ENCODE assay signal across 19 mouse cellular contexts in genomic region chr12:55442245-55442644, GRCm38 (mm10). TPM values are rescaled to one million over a fixed set of nuclear protein-coding genes. Genes with fewer than 3 reads are reported as not detected.
A peak's percentile ranks its signal among the peaks of the same experiment; 100 is the strongest.
DNase-seq lines count a peak whose midpoint lies in the region; ATAC-seq lines count a peak whose summit lies in the region.
"Had no signal": no experiment of that assay in that cellular context is flagged by ENCODE, and none has a peak within 500 bp of the region (broad histone marks: within the 10 kb centered on the region; RNA-seq: fewer than 3 reads in every experiment).

No protein-coding gene starts in this region.

- DNase-seq in heart, postnatal 14 days: no peak
- no peak for DNase-seq in lung, postnatal 25 days (ENCODE audit: low spot score)
- DNase-seq in thymus, postnatal 0 days (ENCODE audit: low spot score): no peak
- DNase-seq: adrenal gland, adult 8-10 months; adrenal gland, postnatal 36 days; cerebellum, adult 2 months; cerebellum, postnatal 10 days; forebrain, postnatal 0 days; gastrocnemius, postnatal 36 days; heart, adult 11 months; heart, postnatal 36 days had no signal

- intact Hi-C loops in heart, postnatal 14 days (cut with DNase I): loop anchor here (5.0 kb wide), 1 partner anchor 45 kb away; no protein-coding TSS in a partner anchor

- peak overlapping the region; percentile 82; the same call in 1 of the 2 replicates for H3K27ac ChIP-seq in heart, embryonic 15.5 days
- H3K27ac ChIP-seq in lung, embryonic 15.5 days: peak overlapping the region; percentile 79; the same call in 1 of the 2 replicates
- H3K27ac ChIP-seq in embryonic facial prominence, embryonic 15.5 days (replicated peaks): peak overlapping the region; percentile 83; the same call in 1 of the 2 replicates
- peak overlapping the region; percentile 77; the same call in 1 of the 2 replicates for H3K27ac ChIP-seq in stomach, embryonic 15.5 days
- H3K27ac ChIP-seq: forebrain, embryonic 12.5 days; heart, embryonic 10.5 days had no signal

- peaks cover 60% of the 10 kb centered on the region for H3K4me1 ChIP-seq in heart, embryonic 15.5 days (replicated peaks)
- H3K4me1 ChIP-seq in lung, embryonic 15.5 days: peaks cover 48% of the 10 kb centered on the region
- H3K4me1 ChIP-seq in embryonic facial prominence, embryonic 15.5 days: peaks cover 65% of the 10 kb centered on the region
- H3K4me1 ChIP-seq in stomach, embryonic 15.5 days: peaks cover 35% of the 10 kb centered on the region

- no peak for ATAC-seq in heart, embryonic 15.5 days (replicated peaks; ENCODE audit: insufficient number of reproducible peaks, insufficient read depth, low FRiP score, low read depth)
- ATAC-seq in lung, embryonic 15.5 days (ENCODE audit: borderline replicate concordance, extremely low read depth, low FRiP score, low TSS enrichment): no peak
- no peak for ATAC-seq in embryonic facial prominence, embryonic 15.5 days (ENCODE audit: insufficient number of reproducible peaks, low FRiP score, low TSS enrichment, low read depth)
- no peak for ATAC-seq in stomach, embryonic 15.5 days (ENCODE audit: insufficient read depth, low FRiP score, low read depth)
- ATAC-seq: forebrain, postnatal 0 days had no signal

- 86% methylated on average over 1 of the region's 1 CpGs for WGBS in heart, embryonic 15.5 days
- 91% methylated on average over 1 of the region's 1 CpGs for WGBS in lung, embryonic 15.5 days
- WGBS in embryonic facial prominence, embryonic 15.5 days: 93% methylated on average over 1 of the region's 1 CpGs
- 83% methylated on average over 1 of the region's 1 CpGs for WGBS in stomach, embryonic 15.5 days

- no peaks in the 10 kb centered on the region for H3K9me3 ChIP-seq in heart, embryonic 15.5 days (replicated peaks)
- no peaks in the 10 kb centered on the region for H3K9me3 ChIP-seq in lung, embryonic 15.5 days
- no peaks in the 10 kb centered on the region for H3K9me3 ChIP-seq in embryonic facial prominence, embryonic 15.5 days (replicated peaks)
- no peaks in the 10 kb centered on the region for H3K9me3 ChIP-seq in stomach, embryonic 15.5 days
- H3K9me3 ChIP-seq: forebrain, embryonic 12.5 days; G1E; heart, embryonic 10.5 days; hindbrain, embryonic 15.5 days had no signal

- H3K4me2 ChIP-seq in heart, embryonic 15.5 days: no peak overlapping the region
- no peak overlapping the region for H3K4me2 ChIP-seq in lung, embryonic 15.5 days
- no peak overlapping the region for H3K4me2 ChIP-seq in embryonic facial prominence, embryonic 15.5 days (replicated peaks)
- H3K4me2 ChIP-seq in stomach, embryonic 15.5 days: no peak overlapping the region
- H3K4me2 ChIP-seq: forebrain, embryonic 12.5 days; hindbrain, embryonic 15.5 days had no signal

- H3K4me3 ChIP-seq in heart, embryonic 15.5 days: no peak overlapping the region
- no peak overlapping the region for H3K4me3 ChIP-seq in lung, embryonic 15.5 days
- H3K4me3 ChIP-seq in embryonic facial prominence, embryonic 15.5 days (replicated peaks): no peak overlapping the region
- H3K4me3 ChIP-seq in stomach, embryonic 15.5 days (replicated peaks): no peak overlapping the region
- H3K4me3 ChIP-seq: forebrain, embryonic 12.5 days; heart, embryonic 10.5 days; hindbrain, embryonic 15.5 days had no signal

- H3K27me3 ChIP-seq in heart, embryonic 15.5 days: no peaks in the 10 kb centered on the region
- H3K27me3 ChIP-seq in lung, embryonic 15.5 days: no peaks in the 10 kb centered on the region
- no peaks in the 10 kb centered on the region for H3K27me3 ChIP-seq in embryonic facial prominence, embryonic 15.5 days
- no peaks in the 10 kb centered on the region for H3K27me3 ChIP-seq in stomach, embryonic 15.5 days (replicated peaks)
- H3K27me3 ChIP-seq: forebrain, embryonic 12.5 days; hindbrain, embryonic 15.5 days had no signal

- H3K9ac ChIP-seq in heart, embryonic 15.5 days: no peak overlapping the region
- no peak overlapping the region for H3K9ac ChIP-seq in lung, embryonic 15.5 days
- H3K9ac ChIP-seq in embryonic facial prominence, embryonic 15.5 days: no peak overlapping the region
- no peak overlapping the region for H3K9ac ChIP-seq in stomach, embryonic 15.5 days
- H3K9ac ChIP-seq: forebrain, embryonic 12.5 days; forebrain, postnatal 0 days; hindbrain, embryonic 15.5 days had no signal

- H3K36me3 ChIP-seq in heart, embryonic 15.5 days: no peaks in the 10 kb centered on the region
- no peaks in the 10 kb centered on the region for H3K36me3 ChIP-seq in lung, embryonic 15.5 days
- H3K36me3 ChIP-seq in embryonic facial prominence, embryonic 15.5 days: no peaks in the 10 kb centered on the region
- no peaks in the 10 kb centered on the region for H3K36me3 ChIP-seq in stomach, embryonic 15.5 days
- H3K36me3 ChIP-seq: forebrain, embryonic 12.5 days; G1E; heart, embryonic 10.5 days; hindbrain, embryonic 15.5 days had no signal

RNA-seq across cellular contexts. Expression of gene Nfkbia, which starts 50.2 kb away (rescaled TPM):
- polyA plus RNA-seq in heart, embryonic 15.5 days (2015; fragmentation: Nextera tagmentation; extraction: Ambion mirVana): 61.4 and 82.5 TPM in 2 replicates
- 10 to 100 TPM; 69.4 to 81.5 TPM for total RNA-seq in heart, postnatal 14 days (2021)
- 110 and 116 TPM in 2 replicates for polyA plus RNA-seq in lung, embryonic 15.5 days (2015; fragmentation: Nextera tagmentation; extraction: Ambion mirVana)
- 144 and 152 TPM in 2 replicates for polyA plus RNA-seq in embryonic facial prominence, embryonic 15.5 days (2015; fragmentation: Nextera tagmentation; extraction: Ambion mirVana)
- 78.4 and 81.8 TPM in 2 replicates for polyA plus RNA-seq in stomach, embryonic 15.5 days (2015; fragmentation: Nextera tagmentation; extraction: Ambion mirVana)
- polyA plus RNA-seq in thymus, postnatal 0 days (2015; fragmentation: Nextera tagmentation; extraction: Ambion mirVana): 296 and 339 TPM in 2 replicates

RNA-seq across cellular contexts. Expression of gene Psma6, which starts 58.2 kb away (rescaled TPM):
- 301 and 302 TPM in 2 replicates for polyA plus RNA-seq in heart, embryonic 15.5 days (2015; fragmentation: Nextera tagmentation; extraction: Ambion mirVana)
- total RNA-seq in heart, postnatal 14 days (2021): 100 to 1,000 TPM; 160 to 168 TPM
- 427 and 430 TPM in 2 replicates for polyA plus RNA-seq in lung, embryonic 15.5 days (2015; fragmentation: Nextera tagmentation; extraction: Ambion mirVana)
- 379 and 380 TPM in 2 replicates for polyA plus RNA-seq in embryonic facial prominence, embryonic 15.5 days (2015; fragmentation: Nextera tagmentation; extraction: Ambion mirVana)
- 392 and 406 TPM in 2 replicates for polyA plus RNA-seq in stomach, embryonic 15.5 days (2015; fragmentation: Nextera tagmentation; extraction: Ambion mirVana)
- polyA plus RNA-seq in thymus, postnatal 0 days (2015; fragmentation: Nextera tagmentation; extraction: Ambion mirVana): 720 and 727 TPM in 2 replicates
